In genomic region chr6:47780576-47781013, GRCm38 (mm10) we compare ENCODE assay signal across 8 mouse cellular contexts. TPM values are rescaled to one million over a fixed set of nuclear protein-coding genes. Genes with fewer than 3 reads are reported as not detected.
DNase-seq lines count a peak whose midpoint lies in the region; ATAC-seq lines count a peak whose summit lies in the region.

No protein-coding gene starts in this region.

- ATAC-seq in heart, embryonic 13.5 days (ENCODE audit: extremely low read depth, insufficient number of reproducible peaks, low FRiP score, low TSS enrichment), result no peak
- ATAC-seq in liver, embryonic 13.5 days (ENCODE audit: low read depth), result peak; percentile 55

- intact Hi-C loops in heart, postnatal 25 days (cut with DNase I), result no loop called here

- H3K36me3 ChIP-seq in heart, embryonic 13.5 days, result no peaks in the 10 kb centered on the region
- no peaks in the 10 kb centered on the region for H3K36me3 ChIP-seq in liver, embryonic 13.5 days

- peak overlapping the region; percentile 65 for H3K27ac ChIP-seq in heart, embryonic 13.5 days (replicated peaks)
- peak overlapping the region; percentile 79 for H3K27ac ChIP-seq in liver, embryonic 13.5 days

- 8% methylated on average over 2 of the region's 2 CpGs for WGBS in heart, embryonic 13.5 days
- 8% methylated on average over 2 of the region's 2 CpGs for WGBS in liver, embryonic 13.5 days (ENCODE audit: insufficient replicate concordance)

- peak overlapping the region; percentile 65 for H3K4me2 ChIP-seq in heart, embryonic 13.5 days
- H3K4me2 ChIP-seq in liver, embryonic 13.5 days, result peak overlapping the region; percentile 63

- peaks cover 19% of the 10 kb centered on the region for H3K4me1 ChIP-seq in heart, embryonic 13.5 days
- peaks cover 31% of the 10 kb centered on the region for H3K4me1 ChIP-seq in liver, embryonic 13.5 days (replicated peaks)

- H3K9me3 ChIP-seq in heart, embryonic 13.5 days, result no peaks in the 10 kb centered on the region
- no peaks in the 10 kb centered on the region for H3K9me3 ChIP-seq in liver, embryonic 13.5 days (replicated peaks)

- peak overlapping the region; percentile 61 for H3K4me3 ChIP-seq in heart, embryonic 13.5 days
- H3K4me3 ChIP-seq in liver, embryonic 13.5 days (replicated peaks), result peak overlapping the region; percentile 64

- 0 out of 2 replicates have a peak, but pooled peaks cover 3% of the 10 kb centered on the region for H3K27me3 ChIP-seq in heart, embryonic 13.5 days (replicated peaks)
- no peaks in the 10 kb centered on the region for H3K27me3 ChIP-seq in liver, embryonic 13.5 days

- peak; percentile 39 for DNase-seq in heart, adult 8-10 months (ENCODE audit: low spot score)
- no peak for DNase-seq in heart, postnatal 25 days (ENCODE audit: low spot score)
- peak; percentile 83 for DNase-seq in adipocyte (ENCODE audit: low spot score)
- peak; percentile 52 for DNase-seq in liver, embryonic 13.5 days
- DNase-seq in right cerebral cortex, adult 2 months (ENCODE audit: low spot score in 2 of 2), result no peak
- DNase-seq in cerebellum, adult 11 months, result no peak
- DNase-seq in adrenal gland, adult (ENCODE audit: inconsistent age in 2 of 2, low spot score in 1 of 2), result no peak

- H3K9ac ChIP-seq in heart, embryonic 13.5 days, result peak overlapping the region; percentile 78
- peak overlapping the region; percentile 72 for H3K9ac ChIP-seq in liver, embryonic 13.5 days

RNA-seq across cellular contexts. Expression of gene Pdia4, which starts 32.6 kb away (rescaled TPM):
- total RNA-seq in heart, adult 8-10 months (2022), result 10 to 100 TPM; 35.8 to 45.8 (median 38.8) TPM
- total RNA-seq in heart, postnatal 25 days (2021), result 10 to 100 TPM; 48.3 to 54.3 TPM
- 162 and 189 TPM in 2 replicates for polyA plus RNA-seq in heart, embryonic 13.5 days (2015; fragmentation: Nextera tagmentation; extraction: Ambion mirVana)
- 117 and 141 TPM in 2 replicates for polyA plus RNA-seq in liver, embryonic 13.5 days (2015; fragmentation: Nextera tagmentation; extraction: Ambion mirVana)

RNA-seq across cellular contexts. Expression of gene Zfp786, which starts 50.1 kb away (rescaled TPM):
- total RNA-seq in heart, adult 8-10 months (2022), result 1 to 10 TPM in 3 of 4 experiments, under 1 TPM in 1; 0.97 to 1.3 (median 1.1) TPM
- under 1 TPM; 0.68 to 0.89 TPM for total RNA-seq in heart, postnatal 25 days (2021)
- polyA plus RNA-seq in heart, embryonic 13.5 days (2015; fragmentation: Nextera tagmentation; extraction: Ambion mirVana), result 1.2 TPM in 2 replicates
- 0.61 and 0.70 TPM in 2 replicates for polyA plus RNA-seq in liver, embryonic 13.5 days (2015; fragmentation: Nextera tagmentation; extraction: Ambion mirVana)

RNA-seq across cellular contexts. Expression of gene Zfp398, which starts 54.9 kb away (rescaled TPM):
- total RNA-seq in heart, adult 8-10 months (2022), result 1 to 10 TPM; 5.9 to 8.4 (median 6.9) TPM
- 1 to 10 TPM; 6.4 to 7.2 TPM for total RNA-seq in heart, postnatal 25 days (2021)
- 3.7 TPM in 2 replicates for polyA plus RNA-seq in heart, embryonic 13.5 days (2015; fragmentation: Nextera tagmentation; extraction: Ambion mirVana)
- 2.2 TPM in 2 replicates for polyA plus RNA-seq in liver, embryonic 13.5 days (2015; fragmentation: Nextera tagmentation; extraction: Ambion mirVana)

Comparison
In these comparisons a context has a peak if more than half of its experiments do, and no peak if none do; other contexts are left out.
1. DNase-seq: peak in heart, adult 8-10 months (single experiment), adipocyte (single experiment) and liver, embryonic 13.5 days (single experiment); none in heart, postnatal 25 days (single experiment), right cerebral cortex, adult 2 months (0 of 2), cerebellum, adult 11 months (single experiment) and adrenal gland, adult (0 of 2).